Mouse (Mus musculus) gastrocnemius, postnatal 14 days (tissue): ENCODE measurements around the gene Rab31. TPM values are rescaled to one million over a fixed set of nuclear protein-coding genes. Genes with fewer than 3 reads are reported as not detected.

Experiments
- DNase-seq: peaks from one replicate; pipeline ENCODE4 v3.0.0; 2021; ENCODE audit warnings: mixed read lengths
- intact Hi-C: fragments of 180-260 bp; cut with DNase I; formaldehyde crosslinking; loops from one replicate; pipeline ENCODE4 v1.15.1; 2025; ENCODE audit warnings: low total_unique reads
- total RNA-seq, 2 experiments: library from RNA; stranded (reverse); gene quantifications; 2 replicates each; pipeline ENCODE4 v1.2.3; 2021

Rab31 gene
- total RNA-seq, 2 experiments from 2014 or later, result 14.1 to 15.4 TPM

GRCm38 (mm10) chr17:65612391-65613141 lies 160.0 kb downstream of the Rab31 start:
- DNase-seq, result peak; percentile 63
- intact Hi-C loops, result loop anchor here (10.0 kb wide), 1 partner anchor 172 kb away; the partner anchor contains the start of gene Ppp4r1

DNA sequence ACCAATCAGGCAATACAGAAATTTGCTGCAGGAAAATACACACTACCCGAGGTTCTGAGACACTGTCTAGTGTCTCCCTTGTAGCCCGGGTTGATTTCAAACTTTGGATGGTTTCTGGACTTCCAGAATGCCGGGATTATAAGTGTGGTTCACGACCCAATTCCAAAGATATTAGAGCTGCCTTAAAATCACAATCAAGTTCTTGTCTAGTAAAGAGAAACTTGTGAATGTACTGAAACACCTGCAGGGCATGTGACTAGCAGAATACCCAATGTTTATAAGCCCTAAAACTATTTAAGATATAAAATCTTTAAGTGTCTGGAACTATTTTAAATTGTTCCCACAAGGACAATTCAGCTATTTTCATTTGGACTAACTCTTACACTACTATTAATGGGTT lies 160.8 kb downstream of the Rab31 start:
- DNase-seq, result no peak
- intact Hi-C loops, result loop anchor here (10.0 kb wide), 1 partner anchor 173 kb away; the partner anchor contains the start of gene Ppp4r1

DNA sequence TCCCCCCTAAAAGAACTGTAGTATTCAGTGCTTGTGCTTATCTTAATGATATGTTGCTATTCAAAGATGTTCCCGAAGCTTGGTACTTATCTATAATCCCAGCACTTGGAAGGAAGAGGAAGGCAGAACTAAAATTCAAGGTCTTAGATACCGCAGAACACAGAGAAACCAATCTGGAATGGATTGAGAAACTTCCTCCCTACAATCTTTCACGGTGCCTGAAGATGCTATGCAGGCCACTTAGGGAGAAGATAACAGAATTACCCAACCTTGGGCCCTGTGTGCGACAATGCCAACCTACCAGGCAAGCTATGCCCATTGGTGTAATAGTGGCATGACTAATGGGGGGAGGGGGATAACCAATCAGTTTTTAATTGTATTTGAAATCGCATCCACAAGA lies 163.8 kb downstream of the Rab31 start:
- DNase-seq, result no peak
- intact Hi-C loops, result no loop called here

- no peak for DNase-seq
- intact Hi-C loops, result no loop called here
Observed at GRCm38 (mm10) chr17:65608312-65608687, 164.3 kb downstream of the Rab31 start.

GRCm38 (mm10) chr17:65607574-65608311 lies 164.8 kb downstream of the Rab31 start:
- intact Hi-C loops, result no loop called here
- DNase-seq, result no peak

DNA sequence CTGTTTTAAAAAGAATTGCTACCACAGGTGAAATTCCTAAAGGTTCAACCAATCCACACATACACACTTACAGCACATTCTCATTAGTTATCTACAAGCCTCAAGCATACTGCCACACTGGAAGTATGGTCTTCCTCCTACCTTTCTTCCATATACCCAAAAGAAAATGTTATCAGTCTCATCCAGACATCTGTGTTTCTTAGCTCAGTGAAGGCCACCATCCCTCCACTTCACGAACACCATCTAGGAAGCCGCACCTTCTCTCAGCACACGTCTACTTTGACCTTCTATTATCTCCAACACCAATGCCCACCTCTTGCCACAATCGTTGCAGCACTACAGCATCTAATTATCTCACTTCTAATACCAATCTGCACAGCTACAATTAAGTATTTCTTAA lies 166.5 kb downstream of the Rab31 start:
- intact Hi-C loops, result no loop called here

DNA sequence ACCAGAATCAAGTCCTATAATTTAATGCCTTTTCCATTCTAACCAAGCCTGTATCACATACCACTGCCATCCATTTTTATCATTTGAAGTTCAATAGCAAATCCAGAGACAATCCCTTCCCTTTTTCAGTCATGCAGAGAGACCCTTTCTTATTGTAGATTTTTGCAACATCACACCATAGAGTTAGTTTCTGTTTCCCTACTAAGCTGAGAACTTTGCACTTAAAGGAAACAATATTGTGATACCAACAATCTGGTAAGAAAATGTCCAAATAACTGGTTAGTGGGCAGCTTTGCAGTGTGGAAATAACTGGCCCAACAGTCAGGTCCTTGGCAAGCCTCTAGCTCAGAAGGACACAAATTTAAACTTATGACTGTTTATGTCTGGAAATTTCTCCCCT lies 167.7 kb downstream of the Rab31 start:
- no peak for DNase-seq
- intact Hi-C loops, result no loop called here

More for the DNA sequence above, 166.5 kb downstream of the Rab31 start:
- DNase-seq, result no peak

- intact Hi-C loops, result no loop called here
- no peak for DNase-seq
Observed at GRCm38 (mm10) chr17:65604315-65604714, 168.2 kb downstream of the Rab31 start.

Other genes starting within 250 kb of the Rab31 start
- 10 to 100 TPM; 11.0 to 11.6 TPM for gene Tmem232, start 232.0 kb downstream of the Rab31 start, total RNA-seq
- gene Vapa, start 159.2 kb downstream of the Rab31 start, total RNA-seq, result 100 to 1,000 TPM; 121 to 126 TPM
- gene Txndc2, start 130.6 kb downstream of the Rab31 start, total RNA-seq, result not detected
- 10 to 100 TPM; 29.4 to 30.3 TPM for gene Ppp4r1, start 9.8 kb upstream of the Rab31 start, total RNA-seq
- gene Ralbp1, start 113.0 kb upstream of the Rab31 start, total RNA-seq, result 10 to 100 TPM; 25.3 to 25.8 TPM
- 10 to 100 TPM; 16.9 to 25.5 TPM for gene Twsg1, start 178.5 kb upstream of the Rab31 start, total RNA-seq